ENCODE assay signal across 28 mouse cellular contexts in genomic region chr11:36163580-36163979, GRCm38 (mm10).
DNase-seq lines count a peak whose midpoint lies in the region; ATAC-seq and TF ChIP-seq lines count a peak whose summit lies in the region.
"Had no signal": no experiment of that assay in that cellular context is flagged by ENCODE, and none has a peak within 500 bp of the region (broad histone marks: within the 10 kb centered on the region; RNA-seq: fewer than 3 reads in every experiment).

No protein-coding gene starts in this region.

- TF ChIP-seq POLR2A in kidney, adult 2 months (IDR thresholded peaks at IDR 0.05; ENCODE audit: low read depth, low read length), result no peak

- H3K9me3 ChIP-seq in heart, postnatal 0 days (replicated peaks; ENCODE audit: control insufficient read depth, low read length), result no peaks in the 10 kb centered on the region
- H3K9me3 ChIP-seq in kidney, embryonic 16.5 days (ENCODE audit: low read length), result no peaks in the 10 kb centered on the region; the same call in 1 of the 2 replicates
- no peaks in the 10 kb centered on the region for H3K9me3 ChIP-seq in midbrain, embryonic 11.5 days (ENCODE audit: control insufficient read depth, low read length)
- H3K9me3 ChIP-seq in midbrain, embryonic 15.5 days, result no peaks in the 10 kb centered on the region
- H3K9me3 ChIP-seq: embryonic facial prominence, embryonic 12.5 days; forebrain, embryonic 15.5 days; hindbrain, embryonic 10.5 days; hindbrain, embryonic 15.5 days; neural tube, embryonic 13.5 days had no signal

- 58% methylated on average over 11 of the region's 11 CpGs for WGBS in heart, postnatal 0 days
- WGBS in kidney, embryonic 16.5 days, result 77% methylated on average over 11 of the region's 11 CpGs
- 55% methylated on average over 11 of the region's 11 CpGs for WGBS in kidney, adult 2 months
- WGBS in midbrain, embryonic 11.5 days, result 94% methylated on average over 11 of the region's 11 CpGs
- 93% methylated on average over 11 of the region's 11 CpGs for WGBS in midbrain, embryonic 15.5 days

- no peaks in the 10 kb centered on the region for H3K36me3 ChIP-seq in heart, postnatal 0 days (replicated peaks; ENCODE audit: control insufficient read depth, insufficient read depth, low read length)
- H3K36me3 ChIP-seq in kidney, embryonic 16.5 days (ENCODE audit: insufficient read depth, low read length), result no peaks in the 10 kb centered on the region
- H3K36me3 ChIP-seq in kidney, adult 2 months (ENCODE audit: control insufficient read depth, insufficient read depth, low read length), result no peaks in the 10 kb centered on the region
- no peaks in the 10 kb centered on the region for H3K36me3 ChIP-seq in midbrain, embryonic 11.5 days (ENCODE audit: control insufficient read depth, insufficient read depth, low read length)
- H3K36me3 ChIP-seq in midbrain, embryonic 15.5 days (replicated peaks), result no peaks in the 10 kb centered on the region
- H3K36me3 ChIP-seq: embryonic facial prominence, embryonic 12.5 days; forebrain, embryonic 15.5 days; hindbrain, embryonic 10.5 days; neural tube, embryonic 13.5 days had no signal

- H3K4me2 ChIP-seq in heart, postnatal 0 days (ENCODE audit: low read depth, low read length), result no peak overlapping the region
- no peak overlapping the region for H3K4me2 ChIP-seq in kidney, embryonic 16.5 days (replicated peaks; ENCODE audit: low read depth, low read length)
- no peak overlapping the region for H3K4me2 ChIP-seq in midbrain, embryonic 11.5 days
- H3K4me2 ChIP-seq in midbrain, embryonic 15.5 days, result no peak overlapping the region
- H3K4me2 ChIP-seq: embryonic facial prominence, embryonic 12.5 days; forebrain, embryonic 15.5 days; hindbrain, embryonic 15.5 days; neural tube, embryonic 13.5 days had no signal

- peak; percentile 57; the same call in 1 of the 2 replicates for ATAC-seq in heart, postnatal 0 days (ENCODE audit: insufficient read depth, low read depth)
- ATAC-seq in kidney, embryonic 16.5 days (ENCODE audit: low FRiP score, low TSS enrichment), result peak; percentile 39; the same call in 1 of the 2 replicates
- no peak for ATAC-seq in midbrain, embryonic 11.5 days (ENCODE audit: low FRiP score)
- no peak for ATAC-seq in midbrain, embryonic 15.5 days (replicated peaks)
- ATAC-seq: forebrain, embryonic 15.5 days; intestine, postnatal 0 days had no signal

- H3K4me3 ChIP-seq in heart, postnatal 0 days (ENCODE audit: low read depth, low read length), result no peak overlapping the region
- H3K4me3 ChIP-seq in kidney, embryonic 16.5 days (ENCODE audit: low read length), result no peak overlapping the region
- H3K4me3 ChIP-seq in kidney, adult 2 months (ENCODE audit: insufficient read depth, low read depth, low read length), result no peak overlapping the region
- H3K4me3 ChIP-seq in midbrain, embryonic 11.5 days (ENCODE audit: low read depth, low read length), result no peak overlapping the region
- no peak overlapping the region for H3K4me3 ChIP-seq in midbrain, embryonic 15.5 days
- H3K4me3 ChIP-seq: embryonic facial prominence, embryonic 12.5 days; forebrain, embryonic 15.5 days; gastrocnemius, adult 2 months; hindbrain, embryonic 10.5 days; hindbrain, embryonic 15.5 days; myocyte; neural tube, embryonic 13.5 days had no signal

- no peak overlapping the region for H3K9ac ChIP-seq in heart, postnatal 0 days (replicated peaks; ENCODE audit: low read depth, low read length)
- H3K9ac ChIP-seq in kidney, embryonic 16.5 days (replicated peaks; ENCODE audit: low read length), result no peak overlapping the region
- no peak overlapping the region for H3K9ac ChIP-seq in midbrain, embryonic 11.5 days (ENCODE audit: low read length)
- no peak overlapping the region for H3K9ac ChIP-seq in midbrain, embryonic 15.5 days
- H3K9ac ChIP-seq: embryonic facial prominence, embryonic 12.5 days; forebrain, embryonic 15.5 days; hindbrain, embryonic 15.5 days; liver, embryonic 14.5 days; neural tube, embryonic 13.5 days had no signal

- intact Hi-C loops in heart, postnatal 10 days (cut with DNase I), result no loop called here

- no peak for DNase-seq in heart, postnatal 0 days (ENCODE audit: low spot score)
- no peak for DNase-seq in heart, postnatal 10 days
- DNase-seq in kidney, adult 2 months, result no peak
- DNase-seq in midbrain, embryonic 11.5 days (ENCODE audit: low spot score, missing footprints), result peak; percentile 53
- DNase-seq: adrenal gland, postnatal 25 days; B cell, adult 2 months; cerebellum, adult 11-12 months; cerebellum, adult 9-11 months; embryo, embryonic 11 days; gastrocnemius, adult 2 months; gastrocnemius, postnatal 36 days; kidney, postnatal 14 days; layer of hippocampus, postnatal 36 days; left cerebral cortex, postnatal 4 days; liver; lung, adult 2 months; lung, postnatal 10 days had no signal

- no peaks in the 10 kb centered on the region for H3K27me3 ChIP-seq in heart, postnatal 0 days (ENCODE audit: control insufficient read depth, insufficient read depth, low read length)
- no peaks in the 10 kb centered on the region for H3K27me3 ChIP-seq in kidney, embryonic 16.5 days (ENCODE audit: insufficient read depth, low read length)
- H3K27me3 ChIP-seq in kidney, adult 2 months (replicated peaks; ENCODE audit: control insufficient read depth, insufficient read depth, low read length), result no peaks in the 10 kb centered on the region
- no peaks in the 10 kb centered on the region for H3K27me3 ChIP-seq in midbrain, embryonic 11.5 days (ENCODE audit: control insufficient read depth, insufficient read depth, low read length)
- H3K27me3 ChIP-seq in midbrain, embryonic 15.5 days (replicated peaks), result no peaks in the 10 kb centered on the region
- H3K27me3 ChIP-seq: embryonic facial prominence, embryonic 12.5 days; forebrain, embryonic 15.5 days; hindbrain, embryonic 15.5 days; neural tube, embryonic 13.5 days had no signal

- H3K4me1 ChIP-seq in heart, postnatal 0 days (ENCODE audit: control insufficient read depth, insufficient read depth), result no peaks in the 10 kb centered on the region
- H3K4me1 ChIP-seq in kidney, embryonic 16.5 days (ENCODE audit: insufficient read depth, low read length), result no peaks in the 10 kb centered on the region
- H3K4me1 ChIP-seq in kidney, adult 2 months (ENCODE audit: control insufficient read depth, insufficient read depth, low read length), result no peaks in the 10 kb centered on the region
- H3K4me1 ChIP-seq in midbrain, embryonic 11.5 days (ENCODE audit: control insufficient read depth, insufficient read depth, low read length), result no peaks in the 10 kb centered on the region
- no peaks in the 10 kb centered on the region; the same call in 1 of the 2 replicates for H3K4me1 ChIP-seq in midbrain, embryonic 15.5 days
- H3K4me1 ChIP-seq: embryonic facial prominence, embryonic 12.5 days; forebrain, embryonic 15.5 days; hindbrain, embryonic 10.5 days had no signal

- TF ChIP-seq CTCF in heart, postnatal 0 days (IDR thresholded peaks at IDR 0.05; ENCODE audit: low read depth), result no peak
- TF ChIP-seq CTCF in kidney, adult 2 months (conservative IDR thresholded peaks at IDR 0.05; ENCODE audit: insufficient read depth, insufficient read length, low read depth, low read length), result no peak

- no peak for TF ChIP-seq EP300 in heart, postnatal 0 days (IDR thresholded peaks at IDR 0.05; ENCODE audit: low read depth)

- no peak overlapping the region for H3K27ac ChIP-seq in heart, postnatal 0 days (ENCODE audit: low read depth)
- no peak overlapping the region for H3K27ac ChIP-seq in kidney, embryonic 16.5 days (ENCODE audit: low read length)
- no peak overlapping the region for H3K27ac ChIP-seq in kidney, adult 2 months (ENCODE audit: insufficient read depth, low read depth, low read length)
- no peak overlapping the region for H3K27ac ChIP-seq in midbrain, embryonic 11.5 days (ENCODE audit: low read depth, low read length)
- H3K27ac ChIP-seq in midbrain, embryonic 15.5 days, result no peak overlapping the region
- H3K27ac ChIP-seq: embryonic facial prominence, embryonic 12.5 days; forebrain, embryonic 15.5 days; gastrocnemius, adult 2 months; hindbrain, embryonic 10.5 days; hindbrain, embryonic 15.5 days; liver, embryonic 14.5 days; macrophage; neural tube, embryonic 13.5 days had no signal

Comparison
In these comparisons a context has a peak if more than half of its experiments do, and no peak if none do; other contexts are left out.
1. ATAC-seq: peak in heart, postnatal 0 days (single experiment) and kidney, embryonic 16.5 days (single experiment); none in midbrain, embryonic 11.5 days (single experiment) and midbrain, embryonic 15.5 days (single experiment).